Mouse (Mus musculus) liver, adult 2 months (tissue): Measurements from ENCODE around the gene Mroh3.
A peak's percentile ranks its signal among the peaks of the same experiment; 100 is the strongest.

Source experiments
- CTCF ChIP-seq: fragments of 200-500 bp; IDR thresholded peaks from 2 replicates; pipeline ENCODE4 v1.5.1; 2011; ENCODE audit warnings: low read depth, low read length, control low read depth
- POLR2A ChIP-seq: fragments of 200-500 bp; IDR thresholded peaks from 2 replicates; pipeline ENCODE4 v1.6.1; 2011; ENCODE audit warnings: low read length, control low read depth; ENCODE audit not compliant: insufficient read depth; ENCODE audit errors: extremely low read depth

GRCm38 (mm10) chr1:136234595-136235092 lies 22.0 kb upstream of the Mroh3 start:
- TF ChIP-seq POLR2A (no peak), CTCF (peak; percentile 54; the same call in 1 of the 2 replicates)
